Mouse (Mus musculus) adrenal gland, adult (tissue): ENCODE data around the gene Rhof.
A peak's percentile ranks its signal among the peaks of the same experiment; 100 is the strongest.

Experiments used
- DNase-seq, 2 experiments: peaks; one replicate each; pipeline ENCODE4 v3.0.0; 2022 to 2023; ENCODE audit warnings: low spot score in 1 of 2; ENCODE audit not compliant: inconsistent age in 2 of 2

Rhof gene

DNA sequence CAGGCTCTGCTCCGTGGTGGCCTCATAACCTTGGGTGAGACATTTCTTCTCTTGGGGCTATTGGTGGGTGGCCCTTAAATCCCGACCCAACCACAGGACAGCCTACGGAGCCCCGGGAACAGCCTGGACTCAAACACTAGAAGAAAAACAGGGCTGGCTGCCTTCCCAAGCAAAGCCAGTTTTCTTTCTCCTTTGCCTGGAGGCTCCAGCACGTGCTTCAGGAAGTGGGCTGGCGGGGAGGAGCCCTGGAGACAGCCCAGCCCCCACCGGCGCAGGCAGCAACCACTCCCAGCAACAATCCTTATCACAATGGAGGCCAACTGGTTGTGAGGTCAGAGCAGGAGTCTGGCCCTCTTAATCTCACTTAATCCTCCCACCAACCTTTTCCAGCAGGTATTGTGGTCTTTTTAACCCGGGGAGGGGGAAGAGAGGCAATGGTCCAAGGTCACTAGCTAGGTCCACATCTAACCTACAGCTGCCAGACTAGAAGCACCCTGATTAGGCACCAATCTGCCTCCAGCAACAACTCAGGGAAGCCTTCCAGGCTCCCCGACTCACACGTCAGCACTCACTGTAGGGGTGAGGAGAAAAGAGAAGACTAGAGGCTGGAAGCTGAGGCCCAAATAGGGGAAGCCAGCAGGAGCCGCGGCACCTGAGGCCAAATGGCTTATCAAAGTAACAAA, 4.0 kb upstream of the Rhof start:
- peak; percentile 96 to 97 for DNase-seq

DNA sequence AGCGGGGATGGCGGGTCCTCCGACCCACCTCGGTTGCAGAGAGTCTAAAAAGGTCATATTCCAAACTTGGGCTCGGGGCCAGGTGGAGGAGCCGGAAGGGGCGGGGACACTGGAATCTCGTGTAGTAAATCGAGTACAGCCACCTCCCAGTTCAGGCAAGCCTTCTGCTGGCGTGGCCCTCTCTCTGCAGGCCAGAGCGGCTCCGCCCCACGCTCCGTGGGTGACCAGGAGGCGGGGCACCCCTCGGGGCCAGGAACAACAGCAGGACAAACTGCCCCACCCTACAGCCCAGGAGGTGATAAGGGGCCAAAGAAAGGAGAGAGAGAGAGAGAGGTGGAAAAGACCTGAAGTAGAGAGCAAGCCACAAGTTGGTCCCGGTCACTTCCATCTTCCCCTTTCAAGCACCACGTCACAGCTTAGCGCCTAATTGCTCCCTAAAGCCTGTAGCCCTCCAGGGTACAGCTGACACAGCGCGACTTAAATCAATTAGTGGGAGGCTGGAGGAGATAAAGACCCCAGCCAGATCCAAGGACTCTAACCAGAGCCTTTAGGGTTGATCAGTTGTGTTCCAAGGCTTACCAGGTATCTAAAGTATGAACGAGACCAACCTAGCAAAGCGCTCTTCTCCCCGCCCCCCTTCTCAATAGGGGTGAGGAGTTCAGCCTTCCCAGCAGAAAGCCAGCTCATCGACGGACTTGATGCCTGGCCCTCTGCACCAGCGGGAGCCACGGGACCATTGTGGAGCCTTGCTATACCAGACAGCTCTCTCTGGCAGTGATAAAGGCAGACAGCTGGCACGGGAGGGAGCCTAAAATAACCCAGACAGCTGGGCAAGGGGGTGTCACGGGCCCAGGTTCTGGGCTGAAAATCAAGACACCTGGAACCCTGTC, 3.2 kb upstream of the Rhof start:
- DNase-seq, result peak; percentile 97 to 98

DNA sequence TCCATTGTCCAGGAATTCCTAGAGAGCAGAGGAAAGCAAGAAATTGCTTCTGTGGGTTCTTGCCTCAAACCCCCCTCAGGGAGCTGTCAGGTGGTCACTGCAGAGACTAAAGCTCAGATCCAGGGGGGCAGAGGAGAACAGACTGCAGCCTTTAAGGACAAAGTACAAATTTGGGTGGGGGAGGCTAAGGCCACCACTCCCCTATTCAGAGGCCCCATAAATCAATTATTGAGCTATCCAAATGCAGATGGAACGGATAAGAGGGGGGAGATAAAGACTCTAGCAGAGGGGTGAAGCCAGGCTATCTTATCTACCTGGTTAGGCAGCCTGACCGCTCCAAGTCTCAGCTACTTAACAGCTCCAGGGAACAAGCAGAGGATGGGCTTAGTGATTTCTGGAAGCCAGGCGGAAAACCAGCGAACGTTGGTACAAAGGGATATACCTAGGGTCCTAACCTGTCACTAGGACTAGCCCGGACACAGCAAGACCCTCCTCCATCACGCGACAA, 2.4 kb upstream of the Rhof start:
- no peak for DNase-seq

DNA sequence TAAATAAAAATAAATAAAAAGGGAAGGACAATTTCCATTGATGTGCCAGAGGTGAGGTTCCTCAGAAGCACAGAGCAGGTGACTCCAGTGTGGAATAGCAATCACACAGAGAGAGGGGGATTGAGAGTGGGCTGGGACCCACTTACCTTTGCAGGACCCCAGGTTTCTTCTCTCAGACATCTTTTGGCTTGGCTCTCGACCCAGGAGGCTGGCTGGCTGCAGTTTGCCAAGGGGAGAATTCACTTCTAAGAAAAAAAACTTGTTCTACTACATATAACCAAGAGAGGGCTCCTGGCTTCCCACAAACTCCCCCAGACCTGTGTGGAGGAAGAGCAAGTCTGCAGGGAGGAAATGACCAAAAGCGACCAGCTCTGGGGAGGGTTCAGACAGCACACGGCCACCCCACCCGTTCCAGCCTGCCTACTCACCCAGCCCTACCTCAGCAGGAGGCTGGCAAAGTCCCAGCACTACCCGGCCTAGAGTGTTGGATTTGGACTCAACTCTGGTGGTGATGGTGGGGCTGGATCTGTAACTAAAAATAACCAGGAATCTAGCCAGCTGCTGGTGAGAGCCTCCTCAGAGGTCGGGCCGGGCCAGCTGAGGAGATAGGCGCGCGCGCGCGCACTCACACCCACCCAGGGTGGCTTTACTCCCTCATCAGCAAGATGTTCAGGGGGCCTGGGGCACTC, 1.8 kb upstream of the Rhof start:
- DNase-seq, result peak; percentile 70 to 84

DNA sequence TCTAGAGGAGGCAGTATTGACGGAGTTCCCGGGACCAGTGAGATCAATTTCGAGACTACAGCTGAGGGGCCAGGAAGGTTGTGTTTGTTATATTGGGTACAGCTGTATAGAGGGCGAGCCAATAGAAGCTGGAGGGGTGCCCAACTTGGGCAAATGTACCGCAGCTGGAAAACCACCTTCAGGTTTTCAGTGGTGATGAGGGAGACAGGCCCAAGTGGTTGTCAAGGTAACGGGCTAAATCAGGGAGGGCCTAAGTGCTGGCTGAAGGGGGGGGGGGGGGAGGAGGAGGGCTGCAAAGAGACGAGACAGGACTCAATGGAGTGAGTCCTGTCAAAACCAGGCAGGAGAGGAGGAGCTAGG, 1.3 kb upstream of the Rhof start:
- DNase-seq, result peak in 1 of 2 experiments; percentile 55

DNA sequence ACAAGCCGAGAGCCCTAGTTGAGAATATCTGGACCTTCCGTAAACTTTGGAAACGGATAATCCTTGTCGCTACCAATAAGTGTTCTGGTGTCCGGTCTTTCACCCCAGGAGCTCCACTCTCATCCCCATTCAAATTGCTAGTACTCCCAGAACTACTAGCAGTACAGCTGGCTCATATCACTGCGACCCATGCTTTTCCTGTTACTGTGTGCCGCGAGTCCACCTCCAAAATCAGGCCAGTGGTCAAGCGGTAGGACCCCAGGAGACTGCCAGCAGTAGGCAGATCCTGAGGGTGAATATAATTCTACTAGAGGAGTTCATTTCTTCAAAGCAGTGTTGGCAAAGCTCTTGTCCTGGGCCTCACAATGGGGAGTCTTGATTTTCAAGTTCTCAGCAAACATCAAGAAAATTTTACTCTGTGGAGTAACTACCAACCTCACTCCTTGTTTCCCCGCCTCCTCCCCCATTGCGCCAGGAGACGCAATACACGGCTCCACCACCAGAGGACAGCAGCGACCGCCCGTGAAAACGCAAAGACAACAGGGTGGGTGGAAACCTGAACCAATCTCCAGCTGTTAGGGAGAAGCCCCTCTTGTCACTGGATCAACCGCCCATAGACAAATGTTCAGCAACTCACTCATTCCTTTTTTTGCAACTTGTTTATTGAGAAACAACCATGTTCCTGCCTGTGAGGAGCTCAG, 741 bp upstream of the Rhof start:
- DNase-seq, result peak; percentile 89 to 98

DNA sequence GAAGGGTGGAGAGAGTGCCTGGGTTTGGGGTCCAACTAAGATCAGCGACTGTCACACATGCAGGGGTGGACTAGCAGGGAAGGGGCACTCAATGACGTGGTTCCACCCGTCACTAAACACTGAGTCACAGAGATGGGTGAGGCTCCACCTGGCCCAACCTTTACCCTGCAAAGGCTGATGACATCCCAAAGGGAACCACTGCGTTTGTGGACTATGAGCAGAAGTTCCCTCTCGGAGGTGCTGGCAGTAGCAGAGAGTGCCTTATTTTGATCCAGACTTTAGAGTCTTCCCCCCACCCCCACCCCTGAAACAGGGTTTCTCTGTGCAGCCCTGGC, 1.7 kb downstream of the Rhof start:
- DNase-seq, result peak in 1 of 2 experiments; percentile 16

DNA sequence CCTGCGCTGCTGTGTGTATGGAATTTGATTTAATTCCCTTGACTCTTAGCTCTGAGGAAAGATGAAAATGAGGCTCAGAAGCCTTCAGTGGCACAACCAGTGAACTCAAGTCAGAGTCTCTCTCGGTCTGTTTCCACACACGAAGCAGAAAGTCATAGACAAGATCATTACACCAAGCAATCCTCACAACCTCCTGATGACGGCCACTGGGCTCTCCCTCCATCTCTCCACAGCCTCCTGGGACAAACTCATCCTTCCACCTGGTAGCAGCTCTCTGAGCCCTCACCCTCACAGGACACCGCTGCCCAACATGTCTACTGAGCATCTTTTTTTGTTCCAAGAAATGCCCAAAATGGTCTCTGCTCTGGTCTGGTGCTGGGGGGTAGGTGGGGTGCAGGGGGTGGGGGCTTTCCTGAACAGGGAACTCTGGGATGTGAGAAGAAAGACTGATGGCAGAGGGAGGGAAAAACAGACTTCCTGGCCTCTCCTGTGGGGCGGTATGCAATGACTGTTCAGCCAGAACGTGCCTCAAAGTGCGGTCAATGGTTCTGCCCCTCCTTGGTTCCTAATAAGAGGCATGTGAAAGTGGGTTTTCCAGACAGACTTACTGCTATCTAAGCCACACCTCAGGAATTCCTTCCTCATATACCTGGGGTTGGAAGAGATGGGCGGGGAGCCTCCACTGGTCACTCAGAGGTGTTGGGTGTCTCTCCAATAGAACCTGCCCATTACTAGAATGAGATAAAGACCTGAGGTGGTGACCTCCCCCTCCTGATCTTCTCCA, 2.3 kb downstream of the Rhof start:
- DNase-seq, result no peak

DNA sequence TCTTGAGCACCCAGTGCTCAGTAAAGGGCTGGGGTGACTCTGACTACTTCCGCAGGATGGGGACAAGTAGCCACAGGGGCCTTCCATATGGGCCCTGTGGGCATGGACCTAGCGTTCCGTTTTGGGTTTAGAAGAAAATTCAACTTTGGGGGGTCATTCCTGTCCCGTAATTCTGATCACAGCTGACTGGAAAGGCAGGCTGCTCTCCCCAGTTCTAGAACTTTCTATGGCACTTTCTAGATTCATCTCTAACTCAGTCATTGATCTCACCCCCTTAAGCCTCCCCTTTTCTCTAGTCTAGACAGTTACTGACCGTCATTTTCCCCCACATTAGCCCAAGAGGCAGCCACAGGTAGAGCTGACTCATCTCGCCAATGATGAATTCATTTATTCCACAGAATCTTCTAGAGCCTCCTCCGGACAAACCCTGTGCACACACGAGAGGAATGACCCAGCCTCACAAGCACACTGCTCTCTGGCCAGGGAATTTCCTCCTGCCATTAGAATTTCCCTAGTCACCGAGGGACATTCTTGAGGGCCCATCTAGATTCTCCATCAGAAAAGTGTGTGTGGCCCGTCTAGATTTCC, 3.2 kb downstream of the Rhof start:
- no peak for DNase-seq

DNA sequence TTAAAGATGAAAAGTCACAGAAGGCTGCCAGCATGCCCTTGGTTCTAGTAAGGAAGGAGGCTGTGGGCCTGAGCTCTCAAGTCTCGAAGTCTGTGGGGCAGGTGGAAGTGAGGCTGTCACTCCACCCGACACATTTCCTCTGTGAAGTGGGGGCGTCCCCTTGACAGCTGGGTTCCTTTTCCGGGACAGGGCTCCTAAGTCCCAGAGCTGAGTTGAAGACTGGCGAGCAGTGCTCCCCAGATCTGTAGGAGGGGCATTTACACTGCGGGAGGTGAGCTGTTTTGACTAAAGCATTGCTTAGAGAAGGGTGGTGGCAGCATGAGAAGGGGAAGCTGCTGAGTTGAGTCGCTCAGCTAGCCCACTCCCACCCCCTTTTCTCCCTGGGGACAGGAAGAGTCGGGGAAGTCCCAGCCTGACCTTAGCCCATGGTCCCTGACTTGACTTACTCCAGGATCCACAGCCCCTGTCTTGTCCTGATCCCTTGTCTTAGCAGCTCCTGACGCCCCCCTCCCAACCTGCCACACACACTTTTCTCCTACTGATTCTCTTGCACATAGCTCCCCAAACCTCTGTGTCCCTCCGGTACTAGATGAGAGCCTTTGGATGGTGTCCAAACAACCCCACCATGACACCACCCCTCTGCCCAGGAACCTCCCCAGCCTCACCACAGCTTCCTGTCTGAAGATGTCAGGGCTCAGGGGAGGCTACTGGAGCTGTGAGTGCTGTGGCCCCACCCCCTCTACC, 3.9 kb downstream of the Rhof start:
- DNase-seq, result peak; percentile 15 to 46

DNA sequence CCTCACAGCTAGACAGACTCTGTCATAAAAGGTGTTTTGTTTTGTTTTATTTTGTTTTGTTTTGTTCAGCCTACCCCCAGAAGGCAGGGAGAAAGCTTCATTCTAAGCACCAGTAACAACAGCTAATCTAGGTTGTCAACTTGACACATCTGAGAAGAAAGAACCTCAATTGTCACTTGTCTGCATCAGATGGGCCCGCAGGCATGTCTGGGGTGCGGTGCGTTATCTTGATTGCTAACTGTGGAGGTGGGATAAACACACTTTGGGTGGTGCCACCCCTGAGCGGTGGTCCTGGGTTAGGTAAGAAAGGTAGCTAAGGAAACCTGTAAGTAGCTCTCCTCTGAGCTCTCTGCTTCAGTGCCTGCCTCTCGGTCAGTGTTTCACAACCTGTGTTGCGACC, 5.5 kb downstream of the Rhof start:
- no peak for DNase-seq

DNA sequence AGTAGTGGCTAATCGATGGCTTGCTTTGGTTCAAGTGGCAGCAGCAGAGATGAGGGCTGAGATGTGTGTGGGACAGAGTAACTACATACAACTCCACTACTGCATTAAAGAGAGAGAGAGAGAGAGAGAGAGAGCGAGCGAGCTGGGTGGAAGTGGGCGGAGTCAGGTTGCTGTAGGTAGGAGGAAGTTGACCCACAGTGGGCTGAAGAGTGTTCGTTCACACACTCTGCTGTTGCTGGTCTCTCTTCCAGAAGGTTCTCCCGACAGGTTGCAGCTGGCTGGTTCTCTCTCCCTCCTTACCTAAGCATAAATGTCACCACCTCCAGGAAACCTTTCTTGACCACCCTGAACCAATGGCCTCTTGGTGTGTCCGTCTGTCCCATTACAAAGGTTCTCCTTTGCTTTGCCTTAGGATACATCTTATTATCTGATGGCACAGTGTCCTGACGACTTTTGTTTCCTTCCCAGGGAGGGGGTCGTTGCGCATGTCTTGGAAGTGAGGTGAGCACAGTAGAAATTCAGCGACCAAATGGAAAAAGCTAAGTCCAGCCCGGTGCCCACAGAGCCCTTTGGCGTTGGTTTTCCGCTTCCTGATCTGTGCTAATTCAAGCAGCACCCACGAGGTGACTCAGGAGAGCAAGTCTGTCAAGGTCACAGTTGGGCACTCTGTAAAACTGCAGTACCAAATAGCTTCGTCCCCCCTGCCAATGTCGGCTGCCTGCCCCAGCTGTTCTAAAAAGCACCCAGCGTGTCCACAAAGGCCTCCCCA, 6.7 kb downstream of the Rhof start:
- peak; percentile 76 to 81 for DNase-seq

DNA sequence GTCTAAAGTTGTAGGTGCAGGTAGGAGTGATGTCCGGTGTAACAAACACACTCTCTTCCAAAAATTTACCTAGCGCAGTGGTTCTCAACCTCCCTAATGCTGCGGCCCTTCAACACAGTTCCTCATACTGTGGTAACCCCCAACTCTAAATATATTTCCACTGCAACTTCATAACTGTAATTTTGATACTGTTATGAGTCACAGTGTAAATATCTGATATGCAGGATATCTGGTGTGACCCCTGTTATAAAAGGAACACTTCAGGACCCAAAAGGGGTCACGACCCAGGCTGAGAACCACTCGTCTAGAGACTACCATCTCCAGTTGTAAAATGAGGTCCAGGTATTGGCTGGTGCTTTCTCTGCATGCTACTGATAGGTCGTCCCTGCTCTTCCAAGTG, 7.4 kb downstream of the Rhof start:
- DNase-seq, result no peak

DNA sequence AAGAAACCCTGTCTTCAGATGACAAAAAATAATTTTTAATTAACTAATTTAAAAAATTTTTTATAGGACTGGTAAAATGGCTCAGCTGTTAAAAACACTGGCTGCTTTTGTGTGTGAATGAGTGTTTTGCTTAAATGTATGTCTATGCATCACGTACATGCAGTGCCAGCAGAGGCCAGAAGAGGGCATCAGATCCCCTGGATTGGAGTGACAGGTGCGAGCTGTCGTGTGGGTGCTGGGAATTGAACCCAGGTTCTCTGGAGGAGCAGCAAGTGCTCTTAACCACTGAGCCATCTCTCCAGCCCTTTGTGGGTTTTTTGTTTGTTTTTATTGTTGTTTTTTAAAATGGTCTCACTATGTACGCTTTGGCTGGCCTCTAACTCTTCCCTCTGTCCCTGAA, 10.3 kb downstream of the Rhof start:
- peak in 1 of 2 experiments; percentile 33 for DNase-seq

DNA sequence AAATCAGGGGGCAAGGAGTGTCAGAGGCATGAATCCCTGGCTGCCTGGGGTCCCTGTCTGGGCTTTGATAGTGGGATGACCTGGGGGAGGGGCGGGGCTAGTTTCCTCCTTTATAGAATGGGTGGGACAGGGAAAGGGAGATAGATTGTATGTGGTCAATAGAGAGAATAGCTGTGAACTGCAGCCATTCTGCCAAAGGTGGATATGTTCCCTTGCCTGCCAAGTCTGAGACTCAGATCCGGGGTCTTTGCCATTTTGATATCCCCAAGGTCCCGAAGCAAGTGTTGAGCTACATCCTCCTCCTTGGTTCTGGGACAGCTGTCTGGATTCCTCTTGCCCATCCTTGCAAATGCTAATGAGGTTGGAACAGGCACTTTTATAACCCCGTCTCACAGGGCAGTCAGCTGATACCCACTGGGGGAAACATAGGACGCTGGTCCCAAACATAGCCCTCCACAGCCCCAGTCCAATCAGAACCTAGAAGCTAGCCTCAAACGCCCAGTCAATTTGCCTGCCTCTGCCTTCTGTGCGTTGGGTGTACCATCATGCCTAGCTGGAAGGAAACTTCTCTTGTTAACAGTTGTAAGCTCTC, 11.8 kb downstream of the Rhof start:
- no peak for DNase-seq

DNA sequence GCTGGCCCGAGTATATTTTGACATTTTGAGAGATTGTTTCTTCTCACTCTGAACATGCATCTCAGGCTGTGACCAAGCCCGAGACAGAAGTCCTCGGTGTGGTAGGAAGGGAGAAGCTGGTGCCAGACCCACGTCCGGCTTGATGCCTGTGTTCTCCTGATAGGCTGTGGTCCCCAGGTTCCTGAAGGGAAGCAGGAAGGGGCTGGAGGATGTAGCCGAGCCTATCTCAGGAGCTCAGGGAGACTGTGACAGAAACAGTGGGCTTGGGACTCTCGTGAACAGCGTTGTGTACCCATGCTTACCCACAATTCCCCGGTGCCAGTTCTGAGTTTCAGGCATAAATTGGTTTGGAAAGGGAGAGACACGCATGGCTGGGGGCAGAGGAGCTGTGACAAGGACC, 13.7 kb downstream of the Rhof start:
- DNase-seq, result no peak

DNA sequence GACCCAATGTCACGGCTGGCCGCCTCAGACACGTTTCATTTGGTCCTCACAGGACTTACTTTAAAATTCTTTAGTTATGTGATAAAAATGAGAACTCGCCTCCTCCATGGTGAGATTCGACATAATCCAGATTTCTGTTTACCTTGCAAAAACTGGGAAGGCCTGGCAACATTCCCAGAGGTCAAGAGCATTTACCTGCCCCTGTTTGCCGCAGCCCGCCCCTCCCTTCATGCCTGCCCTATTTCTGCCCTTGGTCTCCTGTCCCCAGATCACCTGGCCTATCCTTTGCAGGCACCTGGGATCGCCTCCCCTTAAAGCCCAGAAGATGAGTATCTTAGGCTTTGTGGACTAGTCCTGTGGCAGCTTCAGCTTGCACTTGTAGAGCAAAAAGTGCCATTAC, 14.7 kb downstream of the Rhof start:
- no peak for DNase-seq

DNA sequence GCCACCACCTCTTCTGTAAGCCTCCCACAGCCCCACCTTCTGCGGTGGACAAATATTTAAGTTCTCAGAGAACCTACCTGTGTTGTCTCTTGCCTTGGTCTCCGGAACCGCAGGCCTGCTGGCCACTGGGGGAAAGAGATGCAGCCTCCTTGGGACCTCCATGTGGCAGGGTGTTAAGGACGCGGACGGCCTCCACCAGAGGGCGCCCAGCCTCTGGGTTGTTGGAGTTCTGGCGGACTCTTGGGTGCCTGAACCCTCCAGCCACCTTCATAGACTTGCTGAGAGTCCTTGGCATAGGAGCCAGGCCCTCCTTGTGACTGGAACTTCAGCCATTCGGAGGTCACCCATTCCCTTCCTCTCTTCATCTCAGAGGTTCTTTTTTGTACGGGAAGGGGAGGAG, 15.2 kb downstream of the Rhof start:
- peak; percentile 74 to 91 for DNase-seq
